Mouse (Mus musculus): ENCODE results near the gene Fundc2.

The Fundc2 gene

GRCm38 (mm10) chrX:75382195-75382771 lies at the start of gene Fundc2, which contains the start of gene F8:
TSS of gene Fundc2 (plus strand) at chrX:75382399.
TSS of gene F8 (minus strand) at chrX:75382615.
- TF ChIP-seq GATA4 (IDR thresholded peaks at IDR 0.05; ENCODE audit: insufficient replicate concordance, low read length): no peak; the same call in 1 of the 2 replicates

GRCm38 (mm10) chrX:75370197-75370596 lies 12.0 kb upstream of the Fundc2 start:
- no peak for TF ChIP-seq GATA4 (IDR thresholded peaks at IDR 0.05; ENCODE audit: insufficient replicate concordance, low read length)

- peak; percentile 85 for TF ChIP-seq GATA4 (IDR thresholded peaks at IDR 0.05; ENCODE audit: insufficient replicate concordance, low read length)
Measured at GRCm38 (mm10) chrX:75372666-75373425, 9.4 kb upstream of the Fundc2 start.

GRCm38 (mm10) chrX:75376815-75377214 lies 5.4 kb upstream of the Fundc2 start:
- no peak for TF ChIP-seq GATA4 (IDR thresholded peaks at IDR 0.05; ENCODE audit: insufficient replicate concordance, low read length)

GRCm38 (mm10) chrX:75381176-75381575 lies 1.0 kb upstream of the Fundc2 start:
- no peak for TF ChIP-seq GATA4 (IDR thresholded peaks at IDR 0.05; ENCODE audit: insufficient replicate concordance, low read length)

- TF ChIP-seq GATA4 (IDR thresholded peaks at IDR 0.05; ENCODE audit: insufficient replicate concordance, low read length): no peak
Measured at GRCm38 (mm10) chrX:75381699-75382098, 500 bp upstream of the Fundc2 start.

GRCm38 (mm10) chrX:75399471-75399870 lies 17.3 kb downstream of the Fundc2 start:
- TF ChIP-seq GATA4 (IDR thresholded peaks at IDR 0.05; ENCODE audit: insufficient replicate concordance, low read length): no peak

- peak; percentile 97 for TF ChIP-seq GATA4 (IDR thresholded peaks at IDR 0.05; ENCODE audit: insufficient replicate concordance, low read length)
Measured at GRCm38 (mm10) chrX:75402668-75403067, 20.5 kb downstream of the Fundc2 start.

- no peak for TF ChIP-seq GATA4 (IDR thresholded peaks at IDR 0.05; ENCODE audit: insufficient replicate concordance, low read length)
Measured at GRCm38 (mm10) chrX:75403350-75403749, 21.2 kb downstream of the Fundc2 start.

GRCm38 (mm10) chrX:75409711-75410110 lies 27.5 kb downstream of the Fundc2 start:
- no peak for TF ChIP-seq GATA4 (IDR thresholded peaks at IDR 0.05; ENCODE audit: insufficient replicate concordance, low read length)

GRCm38 (mm10) chrX:75415936-75416785 lies 34.0 kb downstream of the Fundc2 start, which contains the start of the genes Cmc4, Mtcp1 and Brcc3:
TSS of gene Cmc4 (minus strand) at chrX:75416584.
TSS of gene Mtcp1 (minus strand) at chrX:75416588.
TSS of gene Brcc3 (plus strand) at chrX:75416628.
- no peak for TF ChIP-seq GATA4 (IDR thresholded peaks at IDR 0.05; ENCODE audit: insufficient replicate concordance, low read length)

All from liver, adult (tissue).